Mouse (Mus musculus) lung, postnatal 0 days (tissue): Measurements from ENCODE around the gene 1700061G19Rik. TPM values are rescaled to one million over a fixed set of nuclear protein-coding genes. Genes with fewer than 3 reads are reported as not detected.

ENCODE experiments used
- ATAC-seq: fragments of 200-750 bp; cut with Nextera tagmentation; 2 replicates; pipeline ENCODE4 v1.8.0; 2017; ENCODE audit warnings: moderate library complexity
- DNase-seq: peaks from one replicate; pipeline ENCODE4 v3.0.0-alpha.2; 2016; ENCODE audit warnings: low spot score
- H3K27ac ChIP-seq: fragments of 300-500 bp; sonication (generic); 2 replicates; pipeline ENCODE4 v1.5.1; 2014; ENCODE audit warnings: antibody characterized with exemption, mild to moderate bottlenecking, low read length, mixed read lengths
- H3K27me3 ChIP-seq: fragments of 300-500 bp; sonication (generic); replicated peaks from 2 replicates; pipeline ENCODE4 v1.6.1; 2014; ENCODE audit warnings: low read length, mixed read lengths; ENCODE audit not compliant: insufficient read depth
- H3K36me3 ChIP-seq: fragments of 300-500 bp; sonication (generic); 2 replicates; pipeline ENCODE4 v1.6.1; 2014; ENCODE audit warnings: low read length, mixed read lengths; ENCODE audit not compliant: insufficient read depth
- H3K4me1 ChIP-seq: fragments of 300-500 bp; sonication (generic); 2 replicates; pipeline ENCODE4 v1.6.1; 2014; ENCODE audit warnings: antibody characterized with exemption, low read depth, low read length, mixed read lengths; ENCODE audit not compliant: insufficient read depth
- H3K4me2 ChIP-seq: fragments of 300-500 bp; sonication (generic); replicated peaks from 2 replicates; pipeline ENCODE4 v1.6.1; 2014; ENCODE audit warnings: low read depth, mild to moderate bottlenecking, low read length, moderate library complexity, mixed read lengths
- H3K4me3 ChIP-seq: fragments of 300-500 bp; sonication (generic); 2 replicates; pipeline ENCODE4 v1.5.1; 2014; ENCODE audit warnings: low read depth, low read length
- H3K9ac ChIP-seq: fragments of 300-500 bp; sonication (generic); replicated peaks from 2 replicates; pipeline ENCODE4 v1.6.1; 2014; ENCODE audit warnings: low read depth, mild to moderate bottlenecking
- H3K9me3 ChIP-seq: fragments of 300-500 bp; sonication (generic); 2 replicates; pipeline ENCODE4 v1.6.1; 2016; ENCODE audit warnings: low read length, mixed read lengths
- CTCF ChIP-seq: IDR thresholded peaks from 2 replicates; pipeline ENCODE4 v1.5.1; 2016; ENCODE audit warnings: antibody characterized with exemption, mild to moderate bottlenecking
- EP300 ChIP-seq: IDR thresholded peaks from 2 replicates; pipeline ENCODE4 v1.6.1; 2016; ENCODE audit warnings: antibody characterized with exemption, mild to moderate bottlenecking, control low read depth
- WGBS: fragments of 180-500 bp; shearing (Covaris S2); extraction: QIAGEN DNeasy Blood & Tissue Kit; methylation state at CpG from one replicate; pipeline ENCODE4 v1.1.7; 2014; 5-methylcytosine and 5-hydroxymethylcytosine counted together
- polyA plus RNA-seq: library from polyadenylated mRNA; unstranded; fragments of >200 nt; fragmentation: Nextera tagmentation; extraction: Ambion mirVana; gene quantifications from 2 replicates; pipeline ENCODE4 v1.2.1, GENCODE M21; 2015

1700061G19Rik gene
- polyA plus RNA-seq, 1 experiment from 2014 or later = 0.23 TPM

- Histone ChIP-seq H3K4me1 (no peaks in the 10 kb centered on the region), H3K36me3 (0 out of 2 replicates have a peak, but pooled peaks cover 4% of the 10 kb centered on the region)
These were observed 44.4 kb downstream of the 1700061G19Rik start for GRCm38 (mm10) chr17:56919725-56920124.

GRCm38 (mm10) chr17:56925998-56926397, 50.7 kb downstream of the 1700061G19Rik start:
- H3K9me3 ChIP-seq = no peaks in the 10 kb centered on the region
- peaks cover 3% of the 10 kb centered on the region; the same call in 1 of the 2 replicates for H3K4me1 ChIP-seq
- no peak overlapping the region for H3K4me3 ChIP-seq
- no peak overlapping the region for H3K27ac ChIP-seq
- H3K9ac ChIP-seq = no peak overlapping the region
- 84% methylated on average over 2 of the region's 2 CpGs for WGBS
- DNase-seq (no peak), ATAC-seq (no peak)
- no peaks in the 10 kb centered on the region for H3K27me3 ChIP-seq
- no peak overlapping the region for H3K4me2 ChIP-seq
- TF ChIP-seq EP300 (no peak), CTCF (no peak)
- H3K36me3 ChIP-seq = no peaks in the 10 kb centered on the region

More at GRCm38 (mm10) chr17:56919725-56920124, 44.4 kb downstream of the 1700061G19Rik start:
- 67% methylated on average over 3 of the region's 3 CpGs for WGBS
- ATAC-seq (peak; percentile 94), DNase-seq (peak; percentile 65)
- no peak overlapping the region for H3K4me2 ChIP-seq
- no peak overlapping the region for H3K27ac ChIP-seq
- H3K9ac ChIP-seq = no peak overlapping the region
- H3K27me3 ChIP-seq = no peaks in the 10 kb centered on the region
- H3K4me3 ChIP-seq = no peak overlapping the region
- no peaks in the 10 kb centered on the region for H3K9me3 ChIP-seq
- TF ChIP-seq CTCF (no peak), EP300 (no peak)

- no peak for DNase-seq
- no peak overlapping the region for H3K9ac ChIP-seq
- TF ChIP-seq CTCF (no peak), EP300 (no peak)
These were observed 53.8 kb downstream of the 1700061G19Rik start for GRCm38 (mm10) chr17:56929101-56929500.

GRCm38 (mm10) chr17:56929530-56929929, 54.3 kb downstream of the 1700061G19Rik start:
- Histone ChIP-seq H3K27ac (no peak overlapping the region), H3K36me3 (no peaks in the 10 kb centered on the region), H3K4me2 (no peak overlapping the region)

More at GRCm38 (mm10) chr17:56929101-56929500, 53.8 kb downstream of the 1700061G19Rik start:
- H3K4me3 ChIP-seq = no peak overlapping the region
- peaks cover 3% of the 10 kb centered on the region; the same call in 1 of the 2 replicates for H3K4me1 ChIP-seq
- H3K27ac ChIP-seq = no peak overlapping the region
- no peak overlapping the region for H3K4me2 ChIP-seq
- H3K27me3 ChIP-seq = no peaks in the 10 kb centered on the region
- H3K9me3 ChIP-seq = no peaks in the 10 kb centered on the region
- no peaks in the 10 kb centered on the region for H3K36me3 ChIP-seq
- no peak for ATAC-seq

GRCm38 (mm10) chr17:56930026-56930425, 54.7 kb downstream of the 1700061G19Rik start:
- Histone ChIP-seq H3K4me3 (no peak overlapping the region), H3K36me3 (no peaks in the 10 kb centered on the region), H3K27ac (no peak overlapping the region), H3K9me3 (no peaks in the 10 kb centered on the region), H3K4me1 (peaks cover 3% of the 10 kb centered on the region; the same call in 1 of the 2 replicates), H3K9ac (no peak overlapping the region), H3K4me2 (no peak overlapping the region), H3K27me3 (no peaks in the 10 kb centered on the region)
- TF ChIP-seq EP300 = no peak
- TF ChIP-seq CTCF = no peak
- 0 out of 2 replicates have a peak, but pooled peaks have one; percentile 18 for ATAC-seq
- WGBS = 53% methylated on average over 8 of the region's 8 CpGs
- peak; percentile 22 for DNase-seq

More at GRCm38 (mm10) chr17:56929530-56929929, 54.3 kb downstream of the 1700061G19Rik start:
- TF ChIP-seq EP300 (no peak), CTCF (no peak)
- no peaks in the 10 kb centered on the region for H3K27me3 ChIP-seq
- H3K9me3 ChIP-seq = no peaks in the 10 kb centered on the region
- no peak overlapping the region for H3K9ac ChIP-seq
- 77% methylated on average over 1 of the region's 1 CpGs for WGBS
- DNase-seq = no peak
- ATAC-seq = no peak
- peaks cover 3% of the 10 kb centered on the region; the same call in 1 of the 2 replicates for H3K4me1 ChIP-seq
- no peak overlapping the region for H3K4me3 ChIP-seq

GRCm38 (mm10) chr17:56933395-56933794, 58.1 kb downstream of the 1700061G19Rik start:
- Histone ChIP-seq H3K9me3 (no peaks in the 10 kb centered on the region), H3K4me1 (peaks cover 3% of the 10 kb centered on the region; the same call in 1 of the 2 replicates), H3K4me3 (no peak overlapping the region), H3K27ac (no peak overlapping the region), H3K9ac (no peak overlapping the region), H3K36me3 (no peaks in the 10 kb centered on the region), H3K4me2 (no peak overlapping the region), H3K27me3 (no peaks in the 10 kb centered on the region)
- TF ChIP-seq EP300 (no peak), CTCF (no peak)
- WGBS = 81% methylated on average over 2 of the region's 2 CpGs
- ATAC-seq (no peak), DNase-seq (no peak)
